Mouse (Mus musculus) right cerebral cortex, postnatal 10 days (tissue): ENCODE measurements around the gene Dnal1.

Source experiments
- DNase-seq, 2 experiments: peaks; one replicate each; pipeline ENCODE4 v3.0.0; 2021; ENCODE audit warnings: low spot score in 2 of 2

Gene Dnal1

DNA sequence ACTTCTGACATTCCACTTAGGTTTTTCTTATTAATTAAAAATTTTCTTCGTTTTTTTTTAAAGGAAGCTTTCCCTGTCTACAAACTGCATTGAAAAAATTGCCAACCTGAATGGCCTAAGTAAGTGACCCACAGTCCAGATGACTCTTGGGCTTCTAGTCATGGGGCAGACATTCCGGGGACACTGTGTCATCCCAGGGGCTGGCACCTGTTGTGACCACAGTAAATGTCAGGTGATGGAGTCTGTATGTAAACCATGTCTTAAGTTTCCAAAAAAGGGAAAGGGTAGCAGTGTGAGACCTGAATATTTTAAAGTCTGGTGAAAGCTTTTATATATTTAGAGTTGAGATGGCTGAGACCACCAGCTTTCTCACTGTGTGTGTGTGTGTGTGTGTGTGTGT lies 12.7 kb downstream of the Dnal1 start:
- no peak for DNase-seq

DNA sequence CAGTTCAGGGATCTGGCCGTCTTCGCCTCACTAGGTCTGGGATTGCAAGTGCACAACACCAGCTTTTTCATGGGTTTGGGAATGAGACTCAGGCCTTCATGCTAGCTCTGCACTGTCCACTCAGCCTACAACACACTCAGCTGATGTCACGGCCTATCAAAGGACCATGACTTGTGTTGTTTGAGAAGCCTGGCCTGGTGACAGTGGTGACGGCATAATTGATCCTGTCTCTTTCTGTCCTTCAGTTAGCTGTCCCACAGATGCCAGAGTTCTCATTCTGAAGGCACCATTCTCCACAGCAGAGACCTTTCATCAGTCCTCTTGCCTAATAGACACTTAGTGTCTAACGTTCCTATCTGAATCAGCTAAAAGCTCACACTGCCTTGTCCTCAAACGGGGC lies 14.4 kb downstream of the Dnal1 start:
- DNase-seq: no peak

GRCm38 (mm10) chr12:84129931-84130330 lies 15.8 kb downstream of the Dnal1 start:
- DNase-seq: no peak

GRCm38 (mm10) chr12:84132265-84132664 lies 18.1 kb downstream of the Dnal1 start:
- no peak for DNase-seq

GRCm38 (mm10) chr12:84137131-84137530 lies 23.0 kb downstream of the Dnal1 start:
- DNase-seq: no peak

DNA sequence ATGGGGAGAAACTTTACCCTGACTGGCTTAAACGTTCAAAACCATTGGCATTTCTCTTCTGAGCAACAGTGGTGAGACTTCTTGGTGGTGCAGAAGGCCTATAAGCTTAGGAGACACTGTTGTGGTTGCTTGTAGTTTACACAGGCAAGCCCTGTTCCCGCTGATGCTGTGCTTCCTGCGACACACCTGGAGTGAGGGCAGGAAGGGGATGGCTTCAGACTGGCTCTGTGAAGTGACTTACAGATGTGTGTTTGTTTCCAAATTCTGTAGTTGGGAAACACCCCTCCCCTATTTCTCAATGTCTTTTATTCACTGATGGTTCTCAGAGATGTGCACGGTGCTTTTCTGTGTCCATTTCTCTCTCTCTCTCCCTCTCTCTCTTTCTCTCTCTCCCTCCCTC lies 26.0 kb downstream of the Dnal1 start:
- DNase-seq: no peak

- no peak for DNase-seq
These were observed 27.1 kb downstream of the Dnal1 start for GRCm38 (mm10) chr12:84141271-84141670.

GRCm38 (mm10) chr12:84142281-84143050 lies 28.3 kb downstream of the Dnal1 start:
- DNase-seq: no peak

GRCm38 (mm10) chr12:84147954-84148621 lies 33.9 kb downstream of the Dnal1 start, which contains the start of gene Pnma1:
Gene Pnma1 (minus strand): TSS chr12:84148489.
- DNase-seq: peak; percentile 94 to 95

- no peak for DNase-seq
These were observed 34.5 kb downstream of the Dnal1 start for GRCm38 (mm10) chr12:84148622-84149012.

- DNase-seq: no peak
These were observed 35.8 kb downstream of the Dnal1 start for GRCm38 (mm10) chr12:84149971-84150370.

- DNase-seq: no peak
These were observed 36.8 kb downstream of the Dnal1 start for GRCm38 (mm10) chr12:84150976-84151375.

GRCm38 (mm10) chr12:84151911-84152310 lies 37.7 kb downstream of the Dnal1 start:
- DNase-seq: no peak

DNA sequence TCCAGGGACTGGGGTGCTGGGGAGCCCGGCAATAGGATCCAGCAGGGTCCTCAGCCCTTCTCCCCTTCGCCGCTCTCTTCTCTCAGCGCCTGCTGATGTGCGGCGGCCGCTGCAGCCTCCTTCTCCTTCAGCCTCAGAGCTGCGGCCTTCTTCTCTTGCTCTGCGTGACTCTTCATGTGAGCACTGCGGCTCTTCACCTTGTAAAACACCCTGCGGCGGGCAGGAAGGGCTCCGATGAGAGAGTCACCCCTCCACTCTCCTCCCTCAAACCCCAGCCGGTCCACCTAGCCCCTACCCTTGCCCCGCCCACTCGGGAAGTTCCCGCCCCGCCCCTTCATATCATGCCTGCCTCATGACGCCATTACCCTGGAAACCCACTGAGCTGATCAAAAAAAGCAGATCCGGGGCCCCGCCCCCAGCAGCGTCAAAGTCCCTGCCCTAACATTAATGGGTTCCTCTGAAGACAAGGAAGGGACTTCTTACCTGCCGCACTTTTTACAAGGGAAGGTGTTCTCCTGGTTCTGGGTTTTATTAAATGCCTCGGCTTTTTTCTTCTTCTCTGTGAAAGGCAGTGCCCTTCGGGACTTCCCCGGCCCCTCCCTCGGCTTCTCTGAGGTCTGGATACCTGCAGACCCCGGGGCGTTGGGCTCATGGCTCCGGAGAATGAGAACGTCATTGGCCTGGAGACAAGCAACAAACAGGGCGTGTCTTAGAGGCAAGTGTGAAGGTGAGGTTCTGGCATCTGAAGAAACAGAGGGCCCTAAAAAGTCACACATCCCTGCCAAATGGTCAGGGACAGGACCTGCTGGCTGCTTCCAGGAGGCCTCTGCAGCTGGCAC lies 38.4 kb downstream of the Dnal1 start:
- no peak for DNase-seq

DNA sequence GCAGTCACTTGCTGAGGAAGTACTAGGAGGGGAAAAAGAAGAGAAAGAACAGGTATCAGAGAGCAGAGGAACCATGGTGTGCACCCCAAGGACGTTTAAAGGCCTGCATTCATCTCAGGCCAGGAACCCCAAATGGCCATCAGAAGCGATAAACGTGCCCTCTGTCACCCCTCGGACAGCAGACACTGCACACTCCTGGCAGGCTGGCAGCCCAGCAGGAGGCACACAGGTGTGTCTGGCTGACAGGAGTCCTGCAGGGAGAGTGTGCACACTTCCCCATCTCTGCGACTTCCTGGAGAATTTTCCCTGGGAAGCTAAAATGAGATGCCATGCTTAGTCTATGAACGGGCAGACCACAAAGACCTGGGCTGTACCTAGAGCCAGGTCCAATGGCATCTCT lies 39.2 kb downstream of the Dnal1 start:
- no peak for DNase-seq

DNA sequence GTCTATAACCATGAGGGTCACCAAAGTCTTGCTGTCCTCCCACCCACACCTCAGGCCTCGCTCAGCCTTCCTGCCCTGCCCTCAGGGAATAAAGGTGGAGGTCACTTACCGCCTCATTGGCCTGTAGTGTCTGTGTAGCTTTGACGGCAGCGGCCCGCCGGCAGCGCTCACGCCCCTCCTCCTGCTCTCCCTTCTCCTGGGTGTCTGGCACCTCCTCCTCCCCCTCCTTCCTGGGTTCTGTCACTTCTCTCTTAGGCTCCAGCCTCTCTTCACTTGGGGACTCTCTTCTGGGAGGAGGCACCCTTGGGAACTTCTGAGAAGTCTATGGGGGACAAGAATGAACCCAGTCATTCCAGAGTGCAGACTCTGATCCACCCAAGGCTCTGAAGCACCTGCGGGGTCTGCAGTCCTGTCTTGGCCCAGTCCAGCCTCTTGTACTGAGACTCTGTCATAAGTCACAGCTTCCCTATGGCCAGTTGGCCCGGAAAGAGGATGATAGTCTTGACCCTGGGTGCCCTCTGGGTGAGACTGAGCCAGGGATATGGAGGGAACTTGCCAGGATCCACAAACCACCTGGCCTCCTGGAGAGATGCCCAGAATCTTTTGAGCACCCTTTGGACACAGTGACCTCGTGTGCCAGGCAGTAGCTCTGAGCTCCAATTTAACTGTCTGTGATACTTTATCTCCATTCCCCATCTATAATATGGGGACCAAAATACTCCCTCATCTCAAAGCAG lies 40.8 kb downstream of the Dnal1 start:
- DNase-seq: no peak

GRCm38 (mm10) chr12:84155523-84155871 lies 41.3 kb downstream of the Dnal1 start:
- DNase-seq: no peak

DNA sequence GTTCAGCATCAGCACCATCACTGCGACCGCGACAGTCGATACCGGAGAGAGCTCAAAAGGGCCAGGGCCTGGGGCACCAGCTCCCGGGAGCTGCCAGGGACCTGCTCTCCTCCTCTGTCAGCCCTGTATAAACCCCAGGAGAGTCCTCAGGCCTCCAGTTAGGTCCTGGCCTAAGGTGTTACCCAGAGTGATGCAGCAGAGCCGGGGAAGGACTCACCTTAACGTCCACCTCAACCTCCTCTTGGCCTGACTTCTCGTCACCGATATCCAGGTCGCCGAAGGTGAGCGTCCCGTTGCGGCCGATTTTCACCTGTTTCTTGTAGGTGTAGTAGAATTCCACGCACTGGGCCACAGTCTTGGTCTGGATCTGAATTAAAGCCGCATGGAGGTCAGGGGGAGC lies 42.0 kb downstream of the Dnal1 start:
- no peak for DNase-seq

DNA sequence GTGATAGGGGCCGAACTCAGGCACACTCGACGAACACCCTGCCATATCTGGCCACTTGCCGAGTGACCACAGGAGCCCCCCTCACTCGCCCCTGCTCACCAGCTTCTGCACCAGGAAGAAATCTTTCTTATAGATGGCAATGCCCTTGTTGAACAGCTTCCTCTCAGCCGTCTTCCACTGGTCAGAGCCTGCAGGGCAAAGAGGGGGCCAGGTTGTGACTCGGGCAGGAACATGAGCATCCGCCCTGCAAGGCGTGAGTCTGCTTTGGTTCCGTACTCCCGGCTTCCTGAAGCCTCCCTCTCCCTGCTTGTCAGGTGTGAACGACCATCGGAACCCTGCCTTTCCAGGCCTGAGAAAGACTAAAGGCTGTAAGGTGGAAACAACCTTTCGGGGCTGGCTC lies 44.0 kb downstream of the Dnal1 start:
- no peak for DNase-seq

GRCm38 (mm10) chr12:84160491-84160890 lies 46.3 kb downstream of the Dnal1 start:
- no peak for DNase-seq

DNA sequence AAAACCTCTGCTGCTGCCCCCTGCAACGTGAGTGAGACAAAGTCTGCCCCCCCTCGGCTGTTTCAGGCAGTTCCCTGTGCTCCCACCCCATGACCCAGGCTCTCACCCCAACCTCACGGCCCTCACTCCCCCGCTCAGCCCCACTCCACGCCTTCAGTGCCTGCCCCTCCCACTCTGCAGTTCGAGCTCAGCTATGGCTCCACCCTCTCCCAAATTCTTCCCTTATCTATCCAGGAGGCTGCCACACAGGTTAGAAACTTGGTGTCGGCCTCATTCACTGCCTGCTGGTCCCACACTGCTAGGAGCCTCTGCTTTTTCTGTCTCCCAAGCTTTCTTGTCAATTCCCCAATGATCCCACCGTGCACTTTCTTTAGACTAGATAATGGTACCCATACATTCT lies 47.0 kb downstream of the Dnal1 start:
- no peak for DNase-seq
